Mouse (Mus musculus): ENCODE measurements around the gene Olfr1257.
"Not testable (repeated sequence)": the region's sequence is repeated elsewhere in the genome, so short reads cannot be mapped to it uniquely, and the experiment has no call there.

Olfr1257 gene

GRCm38 (mm10) chr2:89878137-89878536, at the start of gene Olfr1257:
TSS of gene Olfr1257 (plus strand) at chr2:89878437.
- no peak for DNase-seq

- no peak for DNase-seq
Observed at GRCm38 (mm10) chr2:89841455-89841854, 36.8 kb upstream of the Olfr1257 start, which contains the start of gene Olfr1256. TSS of gene Olfr1256 (minus strand) at chr2:89841555.

GRCm38 (mm10) chr2:89848105-89848504, 30.1 kb upstream of the Olfr1257 start, which contains the start of gene Olfr48:
TSS of gene Olfr48 (minus strand) at chr2:89848205.
- no peak for DNase-seq

GRCm38 (mm10) chr2:89849230-89849629, 29.0 kb upstream of the Olfr1257 start:
- no peak for DNase-seq

- DNase-seq: not testable (repeated sequence)
Observed at GRCm38 (mm10) chr2:89912616-89913015, 34.4 kb downstream of the Olfr1257 start.

- DNase-seq: no peak
Observed at GRCm38 (mm10) chr2:89927009-89927408, 48.8 kb downstream of the Olfr1257 start, which contains the start of gene Olfr1258. TSS of gene Olfr1258 (plus strand) at chr2:89927309.
